Mouse (Mus musculus) kidney, postnatal 0 days (tissue): Measurements from ENCODE around the gene Asmt. TPM values are rescaled to one million over a fixed set of nuclear protein-coding genes. Genes with fewer than 3 reads are reported as not detected.

ENCODE experiments used
- ATAC-seq: fragments of 200-750 bp; cut with Nextera tagmentation; replicated peaks from 2 replicates; pipeline ENCODE4 v1.8.0; 2017; ENCODE audit warnings: low read depth, moderate number of reproducible peaks, moderate TSS enrichment, moderate library complexity; ENCODE audit not compliant: low FRiP score
- DNase-seq: peaks from one replicate; pipeline ENCODE4 v3.0.0-alpha.2; 2016; ENCODE audit warnings: low spot score
- H3K27ac ChIP-seq: fragments of 300-500 bp; sonication (generic); 2 replicates; pipeline ENCODE4 v1.5.1; 2014; ENCODE audit warnings: mild to moderate bottlenecking
- H3K27me3 ChIP-seq: fragments of 300-500 bp; sonication (generic); 2 replicates; pipeline ENCODE4 v1.6.1; 2014; ENCODE audit warnings: low read length, mixed read lengths; ENCODE audit not compliant: insufficient read depth
- H3K36me3 ChIP-seq: fragments of 300-500 bp; sonication (generic); 2 replicates; pipeline ENCODE4 v1.6.1; 2014; ENCODE audit warnings: low read length, mixed read lengths; ENCODE audit not compliant: insufficient read depth
- H3K4me1 ChIP-seq: fragments of 300-500 bp; sonication (generic); replicated peaks from 2 replicates; pipeline ENCODE4 v1.6.1; 2014; ENCODE audit warnings: antibody characterized with exemption, low read length, mixed read lengths; ENCODE audit not compliant: insufficient read depth
- H3K4me2 ChIP-seq: fragments of 300-500 bp; sonication (generic); 2 replicates; pipeline ENCODE4 v1.6.1; 2014; ENCODE audit warnings: mild to moderate bottlenecking, low read length, moderate library complexity, mixed read lengths
- H3K4me3 ChIP-seq: fragments of 300-500 bp; sonication (generic); replicated peaks from 2 replicates; pipeline ENCODE4 v1.5.1; 2014; ENCODE audit warnings: low read depth, low read length
- H3K9ac ChIP-seq: fragments of 300-500 bp; sonication (generic); 2 replicates; pipeline ENCODE4 v1.6.1; 2014; ENCODE audit warnings: low read depth, low read length
- H3K9me3 ChIP-seq: fragments of 300-500 bp; sonication (generic); replicated peaks from 2 replicates; pipeline ENCODE4 v1.6.1; 2016; ENCODE audit warnings: low read length, inconsistent platforms, mixed read lengths
- CTCF ChIP-seq: IDR thresholded peaks from 2 replicates; pipeline ENCODE4 v1.5.1; 2016; ENCODE audit warnings: antibody characterized with exemption, low read depth, mild to moderate bottlenecking, moderate library complexity
- WGBS: fragments of 180-500 bp; shearing (Covaris S2); extraction: QIAGEN DNeasy Blood & Tissue Kit; methylation state at CpG from one replicate; pipeline ENCODE4 v1.1.7; 2014; 5-methylcytosine and 5-hydroxymethylcytosine counted together
- polyA plus RNA-seq: library from polyadenylated mRNA; unstranded; fragments of >200 nt; fragmentation: Nextera tagmentation; extraction: Ambion mirVana; gene quantifications from 2 replicates; pipeline ENCODE4 v1.2.1, GENCODE M21; 2015

The Asmt gene
- polyA plus RNA-seq, 1 experiment from 2014 or later: not detected

DNA sequence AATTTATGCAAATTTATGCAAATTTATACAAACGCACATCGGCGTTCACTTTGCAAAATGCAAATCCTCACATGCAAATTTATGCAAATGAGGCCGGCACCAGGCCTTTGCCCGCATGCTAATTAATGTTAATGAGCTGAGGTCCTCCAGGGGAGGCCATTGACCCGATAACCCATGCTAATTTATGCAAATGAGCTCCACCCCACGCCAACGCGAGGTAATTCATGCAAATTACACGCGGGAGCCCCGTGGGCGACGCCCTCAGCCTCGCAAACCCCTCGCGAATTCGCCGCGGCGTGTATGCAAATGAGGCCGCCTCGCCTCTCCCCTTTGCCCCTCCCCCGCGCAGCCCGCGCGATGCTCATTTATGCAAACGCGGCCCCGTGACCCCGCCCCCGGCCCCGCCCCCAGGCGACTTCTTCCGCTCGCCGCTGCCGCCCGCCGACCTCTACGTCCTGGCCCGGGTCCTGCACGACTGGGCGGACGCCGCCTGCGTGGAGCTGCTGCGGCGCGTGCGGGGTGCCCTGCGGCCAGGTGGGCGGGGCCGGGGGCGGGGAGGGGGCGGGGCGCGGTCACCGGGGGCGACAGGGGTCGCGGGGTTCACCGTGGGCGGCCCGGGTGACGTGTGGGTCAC, 4.3 kb downstream of the Asmt start:
- WGBS: 96% methylated on average over 67 of the region's 67 CpGs
- Histone ChIP-seq H3K9me3 (peaks cover 40% of the 10 kb centered on the region), H3K27ac (no peak overlapping the region), H3K9ac (no peak overlapping the region), H3K4me2 (no peak overlapping the region), H3K27me3 (no peaks in the 10 kb centered on the region), H3K4me3 (0 out of 2 replicates have a peak overlapping the region, but pooled peaks have one; percentile 4), H3K4me1 (no peaks in the 10 kb centered on the region), H3K36me3 (no peaks in the 10 kb centered on the region)
- no peak for TF ChIP-seq CTCF
- ATAC-seq: no peak
- no peak for DNase-seq

DNA sequence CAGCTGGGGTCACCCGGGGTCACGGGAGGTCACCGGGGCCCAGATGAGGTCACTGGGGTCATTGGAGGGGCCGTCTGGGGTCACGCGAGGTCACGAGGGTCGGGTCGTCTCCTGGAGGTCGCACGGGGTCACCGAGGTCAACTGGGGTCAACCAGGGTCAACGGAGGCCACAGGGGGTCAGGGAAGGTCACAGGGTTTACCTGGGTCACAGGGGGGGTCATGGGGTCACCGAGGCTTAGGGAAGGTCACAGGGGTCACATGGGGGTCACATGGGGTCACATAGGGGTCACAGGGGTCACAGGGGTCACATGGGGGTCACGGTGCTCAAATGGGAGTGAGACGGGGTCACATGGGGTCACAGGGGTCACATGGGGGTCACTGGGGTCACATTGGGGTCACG, 4.8 kb downstream of the Asmt start:
- no peak overlapping the region for H3K9ac ChIP-seq
- H3K27ac ChIP-seq: no peak overlapping the region
- no peak for TF ChIP-seq CTCF
- H3K4me1 ChIP-seq: no peaks in the 10 kb centered on the region
- H3K4me3 ChIP-seq: no peak overlapping the region
- no peak overlapping the region for H3K4me2 ChIP-seq
- WGBS: 94% methylated on average over 17 of the region's 17 CpGs
- H3K27me3 ChIP-seq: no peaks in the 10 kb centered on the region
- no peaks in the 10 kb centered on the region for H3K36me3 ChIP-seq
- no peak for DNase-seq
- ATAC-seq: no peak
- H3K9me3 ChIP-seq: peaks cover 40% of the 10 kb centered on the region

DNA sequence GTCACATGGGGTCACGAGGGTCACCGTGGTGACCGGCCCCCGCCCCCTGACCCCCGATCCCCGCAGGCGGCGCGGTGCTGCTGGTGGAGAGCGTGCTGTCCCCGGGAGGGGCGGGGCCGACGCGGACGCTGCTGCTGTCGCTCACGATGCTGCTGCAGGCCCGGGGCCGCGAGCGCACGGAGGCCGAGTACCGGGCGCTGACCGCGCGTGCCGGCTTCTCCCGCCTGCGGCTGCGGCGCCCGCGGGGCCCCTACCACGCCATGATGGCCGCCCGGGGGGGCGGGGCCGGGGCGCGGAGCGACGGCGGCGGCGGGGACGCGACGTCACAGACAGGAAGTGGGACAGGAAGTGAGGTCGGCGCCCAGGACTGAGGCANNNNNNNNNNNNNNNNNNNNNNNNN, 5.2 kb downstream of the Asmt start:
- no peaks in the 10 kb centered on the region for H3K36me3 ChIP-seq
- no peak for DNase-seq
- H3K27me3 ChIP-seq: no peaks in the 10 kb centered on the region
- peaks cover 37% of the 10 kb centered on the region for H3K9me3 ChIP-seq
- no peak overlapping the region for H3K4me3 ChIP-seq
- H3K9ac ChIP-seq: no peak overlapping the region
- WGBS: 97% methylated on average over 48 of the region's 53 CpGs
- H3K27ac ChIP-seq: no peak overlapping the region
- no peak for TF ChIP-seq CTCF
- no peak overlapping the region for H3K4me2 ChIP-seq
- no peak for ATAC-seq
- no peaks in the 10 kb centered on the region for H3K4me1 ChIP-seq
